Mouse (Mus musculus) midbrain, postnatal 0 days (tissue): ENCODE data around the gene Apol9b. TPM values are rescaled to one million over a fixed set of nuclear protein-coding genes. Genes with fewer than 3 reads are reported as not detected.
"Not testable (repeated sequence)": the region's sequence is repeated elsewhere in the genome, so short reads cannot be mapped to it uniquely, and the experiment has no call there.

Experiments used
- ATAC-seq: fragments of 200-750 bp; cut with Nextera tagmentation; 2 replicates; pipeline ENCODE4 v1.8.0; 2017; ENCODE audit warnings: moderate number of reproducible peaks, mild to moderate bottlenecking, moderate TSS enrichment, moderate library complexity; ENCODE audit not compliant: low FRiP score
- DNase-seq: peaks from one replicate; pipeline ENCODE4 v3.0.0-alpha.2; 2015; ENCODE audit warnings: low spot score
- H3K27ac ChIP-seq: fragments of 300-500 bp; sonication (generic); 2 replicates; pipeline ENCODE4 v1.5.1; 2014; ENCODE audit warnings: low read depth, mild to moderate bottlenecking, low read length, mixed read lengths
- H3K27me3 ChIP-seq: fragments of 300-500 bp; sonication (generic); 2 replicates; pipeline ENCODE4 v1.6.1; 2014; ENCODE audit warnings: low read length, control low read depth, mixed read lengths; ENCODE audit not compliant: insufficient read depth
- H3K36me3 ChIP-seq: fragments of 300-500 bp; sonication (generic); 2 replicates; pipeline ENCODE4 v1.6.1; 2014; ENCODE audit warnings: low read length, control low read depth, mixed read lengths; ENCODE audit not compliant: insufficient read depth
- H3K4me1 ChIP-seq: fragments of 300-500 bp; sonication (generic); 2 replicates; pipeline ENCODE4 v1.6.1; 2014; ENCODE audit warnings: mild to moderate bottlenecking, control low read depth, antibody characterized with exemption, low read length, mixed read lengths; ENCODE audit not compliant: insufficient read depth
- H3K4me2 ChIP-seq: fragments of 300-500 bp; sonication (generic); 2 replicates; pipeline ENCODE4 v1.6.1; 2014; ENCODE audit warnings: low read depth, mild to moderate bottlenecking, low read length, mixed read lengths; ENCODE audit not compliant: poor library complexity, severe bottlenecking
- H3K4me3 ChIP-seq: fragments of 300-500 bp; sonication (generic); 2 replicates; pipeline ENCODE4 v1.5.1; 2014; ENCODE audit warnings: low read depth, mild to moderate bottlenecking, low read length, moderate library complexity
- H3K9ac ChIP-seq: fragments of 300-500 bp; sonication (generic); replicated peaks from 2 replicates; pipeline ENCODE4 v1.6.1; 2014; ENCODE audit warnings: mild to moderate bottlenecking, low read length, moderate library complexity, mixed read lengths; ENCODE audit not compliant: poor library complexity, severe bottlenecking
- H3K9me3 ChIP-seq: fragments of 300-500 bp; sonication (generic); 2 replicates; pipeline ENCODE4 v1.6.1; 2016; ENCODE audit warnings: low read length, control low read depth
- CTCF ChIP-seq: IDR thresholded peaks from 2 replicates; pipeline ENCODE4 v1.5.1; 2016; ENCODE audit warnings: antibody characterized with exemption, mild to moderate bottlenecking
- WGBS: fragments of 180-500 bp; shearing (Covaris S2); extraction: QIAGEN DNeasy Blood & Tissue Kit; methylation state at CpG from one replicate; pipeline ENCODE4 v1.1.7; 2014; 5-methylcytosine and 5-hydroxymethylcytosine counted together
- polyA plus RNA-seq: library from polyadenylated mRNA; unstranded; fragments of >200 nt; fragmentation: Nextera tagmentation; extraction: Ambion mirVana; gene quantifications from 2 replicates; pipeline ENCODE4 v1.2.1, GENCODE M21; 2015
- total RNA-seq: library from RNA; depleted of rRNA; stranded (reverse); fragments of >200 nt; gene quantifications from 2 replicates; pipeline ENCODE4 v1.2.3, GENCODE M21; 2014; rRNA removed

Gene Apol9b
- total RNA-seq: 0.33 TPM in 1 of 2 replicates, not detected in the other
- 0.43 TPM in 1 of 2 replicates, not detected in the other for polyA plus RNA-seq

DNA sequence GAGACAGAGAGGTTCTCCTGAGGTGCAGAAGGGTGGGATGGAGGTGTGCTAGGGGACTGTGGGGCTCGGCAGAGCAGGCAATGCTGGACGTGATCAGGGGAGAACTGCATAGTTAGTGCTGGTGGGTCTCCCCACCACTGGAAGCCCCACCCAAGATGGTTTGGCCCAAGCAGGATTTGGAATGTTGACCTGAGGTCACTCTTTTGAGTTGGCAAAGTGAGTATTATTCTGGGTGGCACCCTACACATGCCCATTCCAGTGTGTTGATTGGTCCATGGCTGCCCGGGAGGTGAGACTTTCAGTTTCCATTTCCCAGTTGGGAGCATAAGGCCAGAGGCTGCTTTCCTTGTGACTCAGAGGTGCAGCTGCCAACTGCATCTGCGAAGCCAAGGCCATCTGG, at the start of gene Apol9b:
Gene Apol9b (plus strand): TSS at position 301 of the 400 bp plus-strand sequence.
- not testable (repeated sequence) for H3K4me2 ChIP-seq, H3K9ac ChIP-seq, H3K4me1 ChIP-seq, ATAC-seq, H3K4me3 ChIP-seq, H3K36me3 ChIP-seq, H3K27ac ChIP-seq, DNase-seq, H3K27me3 ChIP-seq, H3K9me3 ChIP-seq
- no CpG with 5 or more reads among the region's 4 CpGs for WGBS

DNA sequence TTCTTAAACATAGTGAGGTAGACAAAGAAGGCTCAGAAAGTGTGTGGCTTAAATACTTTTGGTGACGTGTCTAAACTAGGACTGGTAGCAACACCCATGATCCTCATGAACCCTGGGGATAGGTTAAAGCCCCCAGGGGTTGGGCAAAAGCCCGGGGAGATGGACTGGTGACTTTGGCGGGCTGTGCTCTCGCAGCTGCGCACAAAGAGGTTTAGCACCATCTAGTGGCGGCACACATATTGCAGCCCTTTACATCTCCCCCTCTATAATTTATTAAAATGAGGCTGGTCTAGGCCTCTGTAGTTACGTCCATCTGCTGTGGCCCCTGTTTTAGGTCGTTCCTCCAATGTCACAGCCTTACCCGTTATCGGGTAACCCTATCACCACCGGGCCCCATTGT, 44.9 kb upstream of the Apol9b start:
- H3K9me3 ChIP-seq, H3K4me1 ChIP-seq, H3K9ac ChIP-seq, H3K4me3 ChIP-seq, H3K27me3 ChIP-seq, H3K4me2 ChIP-seq, ATAC-seq, H3K27ac ChIP-seq, H3K36me3 ChIP-seq: not testable (repeated sequence)
- WGBS: 11% methylated on average over 9 of the region's 11 CpGs
- peak; percentile 61 for TF ChIP-seq CTCF
- DNase-seq: peak; percentile 10

DNA sequence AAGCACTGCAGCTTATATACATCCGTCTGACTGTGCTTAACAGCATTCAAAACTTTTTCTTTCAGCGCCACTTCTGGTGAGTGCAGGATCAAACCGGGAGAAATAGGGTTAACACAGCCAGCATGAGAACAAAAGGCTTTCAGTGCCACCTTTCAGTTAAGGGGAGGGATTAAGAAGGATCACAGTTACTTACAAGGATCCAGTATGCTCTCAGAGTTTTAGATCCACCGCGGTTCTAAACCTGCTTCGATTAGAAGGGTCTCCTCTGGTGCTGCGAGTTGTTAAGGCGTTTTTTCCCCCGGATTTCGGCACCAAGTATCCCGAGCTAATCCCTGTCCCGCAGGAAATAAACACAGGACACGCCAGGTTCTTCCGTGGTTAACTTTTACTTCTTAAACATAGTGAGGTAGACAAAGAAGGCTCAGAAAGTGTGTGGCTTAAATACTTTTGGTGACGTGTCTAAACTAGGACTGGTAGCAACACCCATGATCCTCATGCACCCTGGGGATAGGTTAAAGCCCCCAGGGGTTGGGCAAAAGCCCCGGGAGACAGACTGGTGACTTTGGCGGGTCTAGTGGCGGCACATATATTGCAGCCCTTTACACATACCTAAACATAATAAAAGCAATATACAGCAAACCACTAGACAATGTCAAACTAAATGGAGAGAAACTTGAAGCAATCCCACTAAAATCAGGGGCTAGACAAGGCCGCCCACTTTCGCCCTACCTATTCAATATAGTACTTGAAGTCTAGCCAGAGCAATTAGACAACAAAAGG, 37.1 kb upstream of the Apol9b start:
- WGBS: 8% methylated on average over 19 of the region's 20 CpGs
- H3K4me2 ChIP-seq: peak overlapping the region; percentile 30
- H3K9me3 ChIP-seq, ATAC-seq, H3K27ac ChIP-seq, H3K4me3 ChIP-seq, H3K9ac ChIP-seq, DNase-seq, H3K27me3 ChIP-seq, H3K4me1 ChIP-seq, H3K36me3 ChIP-seq: not testable (repeated sequence)

DNA sequence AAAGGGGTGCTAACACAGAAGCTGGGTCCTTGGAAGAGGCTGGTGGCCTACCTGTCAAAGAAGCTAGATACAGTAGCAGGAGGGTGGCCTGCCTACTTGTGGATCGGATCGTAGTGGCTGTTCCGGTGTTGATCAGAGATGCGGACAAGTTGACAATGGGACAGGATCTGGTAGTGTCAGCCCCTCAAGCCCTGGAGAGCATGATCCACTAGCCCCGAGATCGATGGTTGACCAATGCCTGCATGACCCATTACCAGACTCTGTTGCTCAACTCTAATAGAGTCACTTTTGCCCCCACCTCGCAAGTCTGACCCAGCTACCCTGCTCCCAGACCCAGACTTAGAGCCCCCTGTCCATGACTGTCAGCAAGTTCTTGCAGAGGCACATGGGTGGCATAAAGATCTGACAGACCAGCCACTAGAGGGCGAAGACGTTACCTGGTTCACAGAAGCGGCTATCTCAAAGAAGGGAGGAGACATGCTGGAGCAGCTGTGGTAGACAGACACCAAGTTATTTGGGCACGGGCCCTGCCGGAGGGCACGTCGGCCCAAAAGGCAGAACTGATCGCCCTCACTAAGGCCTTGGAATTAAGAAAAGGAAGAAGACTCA, 34.0 kb upstream of the Apol9b start:
- 47% methylated on average over 11 of the region's 15 CpGs for WGBS
- not testable (repeated sequence) for ATAC-seq

DNA sequence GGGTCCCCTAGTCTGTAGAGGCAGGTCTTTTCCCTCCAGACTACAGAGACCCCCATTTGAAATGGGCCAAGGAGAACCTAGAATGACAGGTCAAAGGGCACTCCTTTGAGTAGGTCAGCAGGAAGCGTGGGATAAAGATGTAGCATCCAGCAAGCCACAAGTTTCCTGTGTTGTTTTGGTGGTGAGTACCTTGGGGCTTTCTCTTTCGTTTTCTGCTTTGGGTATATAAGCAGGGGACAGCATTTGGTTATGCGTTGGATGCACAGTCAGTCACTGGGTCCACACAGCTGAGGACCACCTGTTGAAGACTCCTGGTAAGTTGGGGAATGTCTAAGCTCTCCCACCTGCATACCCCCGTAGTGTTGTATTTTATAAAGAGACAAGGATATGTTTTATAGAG, 30.2 kb upstream of the Apol9b start, which contains the start of gene Apol7e:
Gene Apol7e (plus strand): TSS at position 202 of the 400 bp plus-strand sequence.
- not testable (repeated sequence) for ATAC-seq, H3K27me3 ChIP-seq, H3K27ac ChIP-seq, H3K9me3 ChIP-seq, H3K9ac ChIP-seq, H3K36me3 ChIP-seq, DNase-seq, H3K4me2 ChIP-seq, H3K4me1 ChIP-seq, H3K4me3 ChIP-seq
- 79% methylated on average over 4 of the region's 4 CpGs for WGBS

More for the DNA sequence above, 34.0 kb upstream of the Apol9b start:
- H3K36me3 ChIP-seq, H3K27ac ChIP-seq, H3K9me3 ChIP-seq, H3K4me3 ChIP-seq, H3K4me1 ChIP-seq, H3K9ac ChIP-seq, H3K4me2 ChIP-seq, DNase-seq, H3K27me3 ChIP-seq: not testable (repeated sequence)
- TF ChIP-seq CTCF: peak; percentile 46

DNA sequence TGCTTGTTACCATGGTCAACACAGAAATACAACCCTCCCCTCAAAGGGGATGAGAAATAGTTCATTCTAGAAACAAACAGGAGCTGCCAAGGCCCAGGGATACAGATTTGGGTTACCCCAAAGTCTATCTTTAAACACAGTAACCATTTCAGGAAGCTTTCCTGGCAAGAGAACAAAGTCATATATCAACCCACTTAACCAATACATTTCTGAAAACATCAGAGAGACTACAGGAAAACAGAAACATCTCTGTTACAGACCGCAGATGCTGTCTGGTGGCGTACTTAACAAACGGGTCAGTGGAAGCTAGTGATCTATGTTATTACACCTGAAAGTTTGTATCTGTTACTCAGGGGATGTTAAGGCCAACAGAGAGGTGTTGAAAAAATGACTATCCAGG, 23.5 kb upstream of the Apol9b start:
- H3K4me1 ChIP-seq, H3K9me3 ChIP-seq, H3K4me3 ChIP-seq, H3K27ac ChIP-seq, DNase-seq, H3K27me3 ChIP-seq, H3K4me2 ChIP-seq, H3K36me3 ChIP-seq, ATAC-seq, H3K9ac ChIP-seq: not testable (repeated sequence)
- WGBS: 96% methylated on average over 3 of the region's 3 CpGs

DNA sequence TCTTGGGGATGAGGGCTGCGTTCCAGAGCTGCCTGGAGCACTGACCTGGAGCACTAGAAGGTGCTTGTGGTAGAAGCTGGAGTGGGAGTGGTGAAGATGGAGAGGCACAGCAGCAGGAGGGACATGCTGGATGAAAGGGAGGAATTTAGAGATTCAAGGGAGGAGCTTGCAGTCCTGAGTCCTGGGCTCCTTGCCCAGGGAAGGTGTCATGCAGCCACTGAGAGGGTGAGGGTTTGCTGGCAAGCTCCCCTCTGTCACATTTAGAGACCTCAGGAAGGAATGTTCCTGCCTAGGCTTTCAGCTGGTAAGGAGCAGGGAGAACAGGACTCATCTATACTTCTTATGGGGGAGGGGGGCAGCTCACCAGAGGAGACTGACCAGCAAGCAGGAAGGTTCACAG, 19.9 kb upstream of the Apol9b start:
- ATAC-seq, H3K27me3 ChIP-seq, H3K9ac ChIP-seq, H3K36me3 ChIP-seq, H3K9me3 ChIP-seq, DNase-seq, H3K4me1 ChIP-seq, H3K4me3 ChIP-seq, H3K27ac ChIP-seq, H3K4me2 ChIP-seq: not testable (repeated sequence)
- WGBS: no CpG with 5 or more reads among the region's 1 CpGs

DNA sequence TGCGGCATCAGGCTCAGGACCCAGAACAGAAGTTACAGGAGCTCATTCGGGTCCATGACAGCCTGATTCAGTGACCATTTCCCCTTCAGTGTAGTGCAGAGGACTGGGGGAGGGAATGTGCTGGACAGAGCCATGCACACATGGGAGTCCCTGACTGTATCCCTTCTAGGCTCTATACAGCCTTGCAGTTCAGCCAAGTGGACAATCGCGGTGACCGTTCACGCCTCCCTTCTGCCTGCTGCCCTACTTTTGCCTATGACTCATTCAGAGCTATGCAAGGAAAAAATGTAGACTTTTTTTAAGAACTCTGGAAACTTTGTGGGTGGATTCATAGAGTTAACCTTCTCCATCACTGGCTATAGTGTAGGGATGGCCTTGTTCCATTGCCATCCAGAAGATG, 10.6 kb upstream of the Apol9b start:
- H3K4me3 ChIP-seq, H3K36me3 ChIP-seq, H3K4me1 ChIP-seq, H3K9ac ChIP-seq, H3K27me3 ChIP-seq, DNase-seq, ATAC-seq, H3K27ac ChIP-seq, H3K4me2 ChIP-seq, H3K9me3 ChIP-seq: not testable (repeated sequence)
- WGBS: 83% methylated on average over 2 of the region's 6 CpGs
